Mouse (Mus musculus) thymus, postnatal 4 days (tissue): ENCODE measurements around the gene Tmem248.

Experiments used
- DNase-seq: peaks from one replicate; pipeline ENCODE4 v3.0.0; 2021

Tmem248 gene

GRCm38 (mm10) chr5:130216781-130217180, at the start of gene Tmem248:
Tmem248 (plus strand) TSS chr5:130217081.
- DNase-seq = no peak

GRCm38 (mm10) chr5:130169109-130169508, 47.8 kb upstream of the Tmem248 start:
- DNase-seq = no peak

DNA sequence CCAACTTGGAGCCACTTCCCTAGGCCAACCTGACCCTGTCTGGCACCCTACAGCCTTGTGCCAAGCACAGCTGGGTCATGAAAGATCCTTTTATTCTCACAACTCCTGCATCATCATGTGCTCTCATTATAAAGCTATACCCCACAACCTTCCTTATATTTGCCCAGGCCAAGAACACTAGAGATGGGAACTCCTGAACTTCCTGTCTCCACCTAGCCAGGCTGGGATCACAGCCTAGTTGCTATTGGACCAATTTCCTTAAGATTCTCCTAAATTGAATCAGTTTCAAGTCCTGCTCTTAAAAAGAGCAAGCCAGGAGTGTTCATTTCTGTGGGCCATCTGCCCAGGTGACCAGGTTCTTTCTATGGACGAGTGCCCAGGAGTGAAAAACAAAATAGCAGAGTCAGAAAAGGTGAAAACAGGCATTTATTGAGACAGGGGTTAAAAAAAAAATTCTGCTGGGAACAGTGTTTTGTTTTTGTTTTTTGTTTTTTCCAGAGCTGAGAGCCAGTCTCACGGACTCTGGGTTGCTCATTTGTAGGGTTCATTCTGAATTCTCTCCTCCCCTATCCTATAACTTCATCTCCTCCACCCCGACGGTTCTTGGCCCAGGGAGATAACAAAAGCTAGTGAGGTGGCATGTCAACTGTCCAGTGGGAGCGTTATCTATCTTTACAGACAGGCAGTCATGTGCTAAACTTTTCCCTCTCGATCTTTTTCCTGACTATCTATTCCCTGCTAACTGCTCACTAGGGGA, 46.0 kb upstream of the Tmem248 start:
- peak; percentile 14 for DNase-seq

GRCm38 (mm10) chr5:130171423-130171954, 45.4 kb upstream of the Tmem248 start, which contains the start of gene Rabgef1:
Rabgef1 (plus strand) TSS chr5:130171798.
- peak; percentile 91 for DNase-seq

DNA sequence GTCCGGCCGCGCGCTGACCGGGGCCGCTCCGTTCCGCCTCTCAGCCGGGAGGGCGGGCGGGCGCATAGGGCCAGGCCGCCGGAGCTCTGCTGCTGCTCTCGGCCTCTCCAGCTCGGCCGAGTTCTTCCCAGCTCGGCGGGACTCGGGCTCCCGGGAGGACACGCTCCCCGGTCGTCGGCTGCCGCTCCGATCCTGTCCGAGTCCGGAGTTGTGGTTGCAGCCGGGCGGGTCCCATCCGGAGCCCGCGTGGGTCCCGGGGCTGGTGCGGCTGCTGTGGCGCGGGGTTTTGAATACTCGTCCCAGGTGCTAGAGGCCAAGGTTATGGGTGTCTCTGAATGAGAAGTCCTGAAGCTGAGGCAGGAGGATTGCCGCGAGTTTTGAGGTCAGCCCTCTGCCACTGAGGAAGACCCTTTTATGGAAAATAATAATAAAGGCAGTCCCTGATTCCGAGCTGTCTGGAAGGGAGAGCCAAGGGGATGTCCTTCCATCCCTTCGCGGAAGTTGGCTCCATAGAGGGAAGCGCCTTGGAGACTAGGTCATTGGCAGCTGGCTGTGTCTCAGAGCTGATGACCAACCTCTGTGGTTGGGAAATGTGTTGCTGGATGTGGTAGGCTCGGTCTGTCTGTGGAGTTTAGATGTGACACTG, 44.8 kb upstream of the Tmem248 start:
- no peak for DNase-seq

DNA sequence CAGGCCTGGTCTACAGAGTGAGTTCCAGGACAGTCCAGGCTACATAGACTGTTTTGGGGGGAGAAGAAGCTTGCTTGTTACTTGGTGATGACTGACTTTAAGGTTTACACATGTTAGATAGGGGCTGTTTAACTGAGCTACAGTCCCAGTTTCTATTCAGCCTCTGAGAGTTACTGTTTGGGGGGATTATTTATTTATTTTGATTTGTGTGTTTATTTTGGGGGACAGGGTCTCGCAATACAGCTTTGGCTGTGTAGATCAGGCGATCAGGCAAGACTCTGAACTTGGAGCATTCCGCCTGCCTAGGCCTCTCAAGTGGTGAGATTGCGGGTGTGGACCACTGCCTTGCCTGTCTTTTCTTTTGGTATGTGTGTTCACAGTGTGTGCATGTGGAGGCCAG, 43.9 kb upstream of the Tmem248 start:
- DNase-seq = no peak

GRCm38 (mm10) chr5:130177871-130178270, 39.0 kb upstream of the Tmem248 start:
- no peak for DNase-seq

GRCm38 (mm10) chr5:130180362-130180761, 36.5 kb upstream of the Tmem248 start:
- DNase-seq = no peak

DNA sequence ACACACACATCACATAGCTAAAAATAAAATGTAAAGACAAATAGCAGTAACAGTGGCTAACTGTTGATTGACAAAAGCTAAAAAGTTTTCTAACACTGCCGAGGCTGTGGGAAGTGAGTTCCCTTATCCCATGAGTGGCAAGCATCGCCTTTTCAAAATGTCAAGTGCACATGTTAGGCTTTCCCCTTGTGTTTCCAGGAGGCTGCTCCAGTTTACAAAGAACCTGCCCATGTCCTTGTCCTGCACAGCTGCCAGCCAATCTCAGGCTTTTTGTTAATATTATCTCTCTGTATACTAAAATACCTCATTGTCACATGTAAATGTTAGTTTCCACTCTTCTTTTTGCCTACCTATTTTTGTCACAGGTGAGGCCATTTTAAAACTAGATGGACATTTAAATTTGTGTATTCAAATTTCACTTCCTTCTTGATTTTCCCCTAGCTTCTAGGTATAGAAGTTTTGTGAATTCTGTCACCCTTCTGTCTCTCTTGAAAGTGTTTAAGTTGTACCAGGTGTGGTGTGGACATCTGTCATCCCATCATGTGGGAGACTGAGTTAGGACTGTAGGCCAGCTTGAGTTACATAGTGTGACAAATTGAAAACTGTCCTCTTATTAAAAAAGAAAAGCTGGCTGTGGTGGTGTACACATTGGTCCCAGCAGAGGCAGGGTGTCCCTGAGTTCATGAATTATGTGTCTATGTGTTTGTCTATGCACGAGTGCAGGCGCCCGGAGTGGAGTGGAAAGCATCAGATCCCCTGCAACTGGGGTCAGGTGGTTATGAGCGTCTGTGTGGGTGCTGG, 34.9 kb upstream of the Tmem248 start:
- no peak for DNase-seq

DNA sequence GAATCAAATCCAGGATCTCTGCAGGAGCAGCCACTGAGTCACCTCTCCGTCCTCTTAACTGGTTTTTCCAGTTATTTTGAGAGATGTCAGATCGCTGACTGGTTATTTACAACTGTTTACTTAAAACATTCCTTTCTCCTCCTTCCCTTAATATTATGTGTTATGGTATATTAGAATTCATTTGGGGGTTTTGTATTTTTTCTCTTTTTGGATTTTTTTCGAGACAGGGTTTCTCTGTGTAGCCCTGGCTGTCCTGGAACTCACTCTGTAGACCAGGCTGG, 34.4 kb upstream of the Tmem248 start:
- DNase-seq = no peak

DNA sequence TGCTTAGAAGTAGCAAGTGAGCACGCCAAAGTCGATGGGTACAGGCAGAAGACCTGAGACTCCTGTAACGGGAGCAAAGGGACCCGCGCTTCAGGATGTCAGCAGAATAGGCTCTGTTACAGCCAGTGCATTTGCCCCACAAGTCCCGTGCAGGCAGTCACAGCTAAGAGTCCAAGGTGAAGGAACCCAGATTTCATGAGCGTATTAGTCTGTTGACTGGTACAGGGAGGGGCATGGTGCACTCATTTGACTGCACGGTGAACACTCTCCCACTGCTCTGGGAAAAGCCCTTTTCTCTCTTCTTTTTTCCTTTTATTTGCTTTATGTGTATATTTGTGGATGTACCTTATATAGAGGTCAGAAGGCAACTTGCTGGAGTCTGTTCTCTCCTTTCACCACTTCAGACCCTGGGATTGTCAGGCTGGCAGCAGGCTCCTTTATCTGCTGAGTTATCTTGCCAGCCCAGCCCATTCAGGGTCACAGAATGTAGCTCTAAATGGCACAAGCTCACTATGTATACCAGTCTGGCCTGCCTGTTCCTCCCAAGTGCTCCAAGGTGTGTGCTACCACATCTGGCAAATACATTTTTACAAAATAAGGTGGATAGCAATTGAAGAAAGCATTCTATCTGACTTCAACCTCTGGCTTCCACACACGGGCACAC, 32.6 kb upstream of the Tmem248 start:
- no peak for DNase-seq

DNA sequence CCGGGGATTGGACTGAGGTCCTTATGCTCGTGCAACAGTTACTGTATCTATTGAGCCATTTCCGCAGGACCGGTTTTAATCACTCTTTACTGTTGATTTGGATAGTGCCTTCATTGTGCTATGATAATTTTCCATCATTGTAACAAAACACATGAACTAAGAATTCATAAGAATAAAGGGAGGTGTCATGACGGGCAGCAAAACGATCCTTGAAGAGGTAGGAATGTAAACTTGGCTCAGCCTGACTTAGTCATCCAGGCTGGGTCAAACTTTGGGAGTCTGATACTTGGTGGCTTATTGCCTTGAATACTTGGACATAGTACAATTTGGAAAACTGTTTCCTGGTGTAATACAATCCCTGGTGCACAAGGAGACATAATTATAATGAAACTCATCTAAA, 31.6 kb upstream of the Tmem248 start:
- DNase-seq = no peak

DNA sequence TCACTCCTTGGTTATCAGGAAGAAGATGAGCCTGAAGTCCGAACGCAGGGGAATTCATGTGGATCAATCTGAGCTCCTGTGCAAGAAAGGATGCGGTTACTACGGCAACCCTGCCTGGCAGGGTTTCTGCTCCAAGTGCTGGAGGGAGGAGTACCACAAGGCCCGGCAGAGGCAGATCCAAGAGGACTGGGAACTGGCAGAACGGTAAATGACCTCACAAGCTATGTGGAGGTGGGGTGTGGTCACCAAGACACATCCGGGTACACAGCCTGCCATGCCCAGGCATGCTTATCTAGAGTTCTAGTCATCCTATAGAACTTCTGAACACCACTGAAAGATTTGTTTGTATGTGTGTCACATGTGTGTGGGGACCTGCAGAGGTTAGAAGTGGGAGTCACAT, 29.5 kb upstream of the Tmem248 start:
- no peak for DNase-seq

DNA sequence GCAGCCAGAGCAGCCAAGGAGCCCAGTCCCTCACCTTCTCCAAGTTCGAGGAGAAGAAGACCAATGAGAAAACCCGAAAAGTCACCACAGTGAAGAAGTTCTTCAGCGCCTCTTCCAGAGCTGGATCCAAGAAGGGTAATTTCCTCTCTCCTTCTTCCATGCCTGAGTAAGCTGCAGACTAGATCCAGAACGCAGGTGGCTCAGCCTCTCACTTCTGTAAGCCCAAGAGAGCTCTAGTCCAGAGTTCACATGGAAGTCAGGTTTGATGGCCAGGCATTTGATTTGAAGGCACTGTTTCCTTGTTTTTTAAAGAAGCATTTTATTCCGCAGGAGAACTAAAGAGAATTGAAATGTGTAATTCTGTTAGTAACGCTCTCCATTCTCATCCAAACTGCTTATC, 26.0 kb upstream of the Tmem248 start:
- no peak for DNase-seq

DNA sequence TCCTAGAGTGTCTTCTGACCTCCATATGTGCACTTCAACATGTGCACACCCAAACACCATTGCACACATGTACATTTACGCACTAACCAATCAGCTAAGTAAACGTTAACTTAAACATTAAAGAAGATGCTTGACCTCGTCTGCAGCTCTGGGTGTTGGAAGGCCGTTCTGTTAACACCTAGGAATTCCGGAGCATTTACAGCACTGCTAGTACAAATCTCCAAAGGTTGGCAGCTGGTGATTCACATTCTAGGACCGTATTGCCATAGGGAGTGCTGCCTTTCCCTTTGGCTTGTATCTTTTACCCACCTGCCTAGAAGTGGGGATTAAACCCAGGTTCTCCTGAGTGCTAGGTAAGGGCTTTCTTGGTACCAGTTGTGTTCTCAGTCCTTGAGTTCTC, 25.0 kb upstream of the Tmem248 start:
- no peak for DNase-seq

DNA sequence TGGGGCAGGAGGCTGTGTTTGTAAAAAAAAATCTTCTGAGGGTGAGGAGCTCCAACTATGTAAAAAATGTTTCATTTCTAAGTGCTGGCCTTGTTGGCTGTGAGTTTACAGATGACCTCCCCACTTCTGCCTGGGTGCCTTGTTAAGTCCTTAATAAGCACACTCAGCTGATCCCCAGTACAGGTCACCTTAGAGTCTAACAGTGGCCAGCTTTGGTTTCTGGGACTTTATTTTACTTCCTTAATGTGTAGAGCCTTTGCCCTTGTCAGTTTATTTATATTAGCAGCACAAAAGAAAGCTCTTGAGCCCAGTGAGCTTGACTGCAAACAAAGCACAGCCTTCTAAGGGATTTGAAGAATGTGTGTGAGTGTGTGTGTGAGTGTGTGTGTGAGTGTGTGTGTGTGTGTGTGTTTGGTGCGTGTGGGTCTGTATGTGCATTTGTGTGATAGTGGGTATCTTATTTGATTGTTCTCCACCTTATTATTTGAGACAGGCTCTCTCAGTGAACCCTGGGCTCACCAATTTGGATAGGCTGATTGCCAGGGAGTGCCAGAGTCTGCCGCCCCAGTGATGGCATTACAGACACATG, 24.4 kb upstream of the Tmem248 start:
- no peak for DNase-seq

- DNase-seq = no peak
These were observed 23.1 kb upstream of the Tmem248 start for GRCm38 (mm10) chr5:130193760-130194159.

GRCm38 (mm10) chr5:130196307-130196706, 20.6 kb upstream of the Tmem248 start:
- no peak for DNase-seq

DNA sequence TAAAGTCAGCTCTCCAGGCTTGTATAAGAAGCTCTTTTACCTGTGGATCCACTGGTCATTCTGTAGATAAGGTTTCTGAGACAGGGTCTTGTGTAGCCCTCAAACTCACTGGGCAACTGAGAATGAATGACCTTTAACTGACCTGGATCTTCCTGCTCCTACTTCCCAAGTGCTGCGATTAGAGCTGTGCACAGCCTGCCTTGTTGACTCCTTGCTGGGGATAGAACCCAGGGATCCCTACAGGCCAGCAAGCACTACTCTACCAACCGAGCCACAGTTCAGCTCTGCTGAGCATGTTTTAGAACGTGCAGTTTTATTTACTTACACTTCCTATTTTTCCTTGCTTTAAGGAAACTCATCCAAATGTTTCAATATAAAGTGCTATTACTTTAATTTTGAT, 19.4 kb upstream of the Tmem248 start:
- DNase-seq = no peak

DNA sequence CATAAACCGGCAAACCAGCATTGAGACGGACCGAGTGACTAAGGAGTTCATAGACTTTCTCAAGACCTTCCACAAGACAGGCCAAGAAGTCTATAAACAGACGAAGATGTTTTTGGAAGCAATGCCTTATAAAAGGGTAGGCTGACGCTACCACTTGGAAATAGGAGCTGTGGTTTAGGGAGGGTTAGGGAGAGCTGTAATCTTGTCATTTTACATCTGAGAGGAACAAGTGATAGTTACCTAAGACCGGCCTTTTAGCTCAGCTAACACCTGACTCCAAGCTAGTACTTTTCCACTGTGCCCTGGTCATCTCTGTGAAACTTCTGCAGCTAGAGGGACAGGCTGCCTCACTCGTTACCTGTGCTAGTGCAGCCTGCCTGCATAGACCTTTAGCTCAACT, 18.9 kb upstream of the Tmem248 start:
- no peak for DNase-seq

DNA sequence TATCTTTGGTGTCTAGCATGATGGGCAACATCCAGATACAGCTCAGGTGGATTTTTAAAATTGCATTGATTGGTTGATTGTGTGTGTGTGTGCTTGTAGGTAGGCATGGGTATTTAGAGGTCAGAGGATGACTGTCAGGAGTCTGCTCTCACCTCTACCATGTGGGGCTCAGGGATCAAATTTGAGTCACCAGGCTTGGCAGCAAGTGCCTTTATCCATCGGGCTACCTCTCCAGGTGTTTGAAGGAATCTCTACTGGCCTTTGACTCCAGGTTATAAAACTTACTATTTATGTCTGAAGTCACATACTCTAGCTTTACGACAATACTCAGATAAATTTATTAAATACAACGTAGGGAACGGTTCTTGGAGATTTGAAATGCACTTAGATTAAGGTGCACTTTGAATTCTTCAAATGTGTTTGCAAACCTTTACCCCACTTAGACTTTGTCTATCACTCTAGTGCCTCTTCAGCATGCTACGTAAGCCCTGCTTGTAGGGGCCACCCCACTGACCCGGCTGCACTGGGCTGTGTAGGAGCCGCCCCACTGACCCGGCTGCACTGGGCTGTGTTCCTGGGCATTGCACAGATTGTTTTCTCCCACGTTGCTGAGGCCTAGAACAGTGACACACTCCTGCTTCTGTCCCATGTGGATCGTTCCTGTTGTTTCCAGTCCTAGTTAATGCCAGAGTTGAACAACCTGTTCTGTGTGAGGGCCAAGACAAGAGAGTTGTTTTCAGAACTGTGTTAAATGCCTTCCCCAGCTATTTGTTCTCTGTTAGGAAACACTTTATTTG, 16.4 kb upstream of the Tmem248 start:
- no peak for DNase-seq

DNA sequence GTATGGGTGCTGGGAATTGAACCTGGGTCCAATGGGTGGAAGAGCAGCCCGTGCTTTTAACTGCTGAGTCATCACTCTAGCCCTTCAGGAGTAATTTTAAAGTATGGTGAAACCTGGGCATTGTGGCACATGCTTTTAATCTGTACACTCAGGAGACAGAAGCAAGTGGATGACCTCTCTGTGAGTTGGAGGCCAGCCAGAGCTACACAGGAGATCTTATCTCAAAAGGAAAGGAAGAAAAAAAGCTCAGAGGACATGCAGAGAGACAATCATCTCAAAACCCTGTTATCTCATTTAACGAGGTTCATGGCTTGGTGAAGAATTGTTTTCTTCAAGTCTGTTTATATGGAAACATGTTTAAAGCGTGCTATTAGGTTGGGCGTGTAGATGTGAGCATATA, 12.9 kb upstream of the Tmem248 start:
- no peak for DNase-seq
